Mouse (Mus musculus) heart, postnatal 0 days (tissue): ENCODE measurements around the gene Gm10271. TPM values are rescaled to one million over a fixed set of nuclear protein-coding genes. Genes with fewer than 3 reads are reported as not detected.

Experiments
- ATAC-seq: fragments of 200-750 bp; cut with Nextera tagmentation; 2 replicates; pipeline ENCODE4 v1.8.0; 2017; ENCODE audit warnings: low read depth, moderate number of reproducible peaks, moderate library complexity; ENCODE audit not compliant: insufficient read depth
- DNase-seq: peaks from one replicate; pipeline ENCODE4 v3.0.0-alpha.2; 2016; ENCODE audit warnings: low spot score
- H3K27ac ChIP-seq: fragments of 300-500 bp; sonication (generic); 2 replicates; pipeline ENCODE4 v1.5.1; 2014; ENCODE audit warnings: low read depth, mild to moderate bottlenecking
- H3K27me3 ChIP-seq: fragments of 300-500 bp; sonication (generic); 2 replicates; pipeline ENCODE4 v1.6.1; 2014; ENCODE audit warnings: low read length, mixed read lengths; ENCODE audit not compliant: control insufficient read depth, insufficient read depth
- H3K36me3 ChIP-seq: fragments of 300-500 bp; sonication (generic); replicated peaks from 2 replicates; pipeline ENCODE4 v1.6.1; 2014; ENCODE audit warnings: low read length, mixed read lengths; ENCODE audit not compliant: control insufficient read depth, insufficient read depth
- H3K4me1 ChIP-seq: fragments of 300-500 bp; sonication (generic); 2 replicates; pipeline ENCODE4 v1.6.1; 2014; ENCODE audit warnings: antibody characterized with exemption; ENCODE audit not compliant: control insufficient read depth, insufficient read depth
- H3K4me2 ChIP-seq: fragments of 300-500 bp; sonication (generic); 2 replicates; pipeline ENCODE4 v1.6.1; 2014; ENCODE audit warnings: low read depth, mild to moderate bottlenecking, low read length, moderate library complexity
- H3K4me3 ChIP-seq: fragments of 300-500 bp; sonication (generic); 2 replicates; pipeline ENCODE4 v1.5.1; 2014; ENCODE audit warnings: low read depth, low read length
- H3K9ac ChIP-seq: fragments of 300-500 bp; sonication (generic); replicated peaks from 2 replicates; pipeline ENCODE4 v1.6.1; 2014; ENCODE audit warnings: low read depth, low read length, mixed read lengths
- H3K9me3 ChIP-seq: fragments of 300-500 bp; sonication (generic); replicated peaks from 2 replicates; pipeline ENCODE4 v1.6.1; 2016; ENCODE audit warnings: low read length; ENCODE audit not compliant: control insufficient read depth
- CTCF ChIP-seq: IDR thresholded peaks from 2 replicates; pipeline ENCODE4 v1.5.1; 2016; ENCODE audit warnings: antibody characterized with exemption, control low read depth, low read depth
- EP300 ChIP-seq: IDR thresholded peaks from 2 replicates; pipeline ENCODE4 v1.6.1; 2016; ENCODE audit warnings: antibody characterized with exemption, low read depth
- WGBS: fragments of 180-500 bp; shearing (Covaris S2); extraction: QIAGEN DNeasy Blood & Tissue Kit; methylation state at CpG from one replicate; pipeline ENCODE4 v1.1.7; 2014; 5-methylcytosine and 5-hydroxymethylcytosine counted together
- polyA plus RNA-seq: library from polyadenylated mRNA; unstranded; fragments of >200 nt; fragmentation: Nextera tagmentation; extraction: Ambion mirVana; gene quantifications from 2 replicates; pipeline ENCODE4 v1.2.1, GENCODE M21; 2015
- total RNA-seq: library from RNA; depleted of rRNA; stranded (reverse); fragments of >200 nt; gene quantifications from 2 replicates; pipeline ENCODE4 v1.2.3, GENCODE M21; 2014; ENCODE audit warnings: low replicate concordance

The Gm10271 gene
- total and polyA plus RNA-seq, 2 experiments from 2014 or later = not detected

DNA sequence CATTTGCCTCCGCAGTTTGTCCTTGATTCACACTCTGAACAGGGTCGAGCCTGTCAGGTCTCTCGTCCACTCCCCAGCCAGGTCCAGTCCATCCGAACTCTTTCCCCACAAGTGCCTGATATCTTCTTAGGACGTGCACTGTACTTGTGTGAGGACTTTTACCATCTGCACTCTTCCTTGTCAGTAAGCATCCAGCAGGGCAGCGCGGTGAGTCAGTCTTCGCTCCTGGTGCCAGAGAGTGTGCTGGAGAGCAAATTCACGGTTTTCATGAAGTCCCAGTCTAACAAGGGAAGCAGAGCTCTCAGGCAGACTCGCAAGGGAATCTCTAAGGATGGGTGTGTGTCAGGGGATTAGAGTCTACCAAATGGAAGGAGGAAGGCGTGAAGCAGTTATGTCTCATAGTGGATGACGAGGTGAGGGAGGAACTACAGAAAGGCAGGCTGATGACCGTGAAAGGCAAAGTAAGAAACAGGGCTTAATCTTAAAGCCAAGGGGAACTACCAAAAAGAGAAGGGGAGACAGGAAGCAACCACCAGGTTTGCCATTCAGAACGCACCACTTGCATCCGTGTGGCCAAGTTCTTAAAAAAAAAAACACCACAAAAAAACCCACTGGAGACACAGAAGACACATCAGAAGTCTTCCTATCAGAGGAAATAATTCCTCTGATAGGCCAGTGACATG lies 40.8 kb downstream of the Gm10271 start:
- Histone ChIP-seq H3K4me1 (peaks cover 3% of the 10 kb centered on the region; the same call in 1 of the 2 replicates), H3K36me3 (peaks cover 66% of the 10 kb centered on the region), H3K9ac (no peak overlapping the region), H3K27ac (no peak overlapping the region), H3K9me3 (no peaks in the 10 kb centered on the region), H3K4me3 (no peak overlapping the region), H3K4me2 (no peak overlapping the region), H3K27me3 (no peaks in the 10 kb centered on the region)
- no peak for ATAC-seq
- 73% methylated on average over 15 of the region's 15 CpGs for WGBS
- TF ChIP-seq EP300 (no peak), CTCF (no peak)
- no peak for DNase-seq

GRCm38 (mm10) chr10:116930936-116931335 lies 41.5 kb downstream of the Gm10271 start:
- no peak overlapping the region for H3K4me2 ChIP-seq
- 46% methylated on average over 6 of the region's 7 CpGs for WGBS
- H3K9ac ChIP-seq = no peak overlapping the region
- H3K27ac ChIP-seq = no peak overlapping the region
- ATAC-seq (no peak), DNase-seq (no peak)
- TF ChIP-seq EP300 (no peak), CTCF (no peak)
- H3K4me1 ChIP-seq = peaks cover 3% of the 10 kb centered on the region; the same call in 1 of the 2 replicates
- H3K27me3 ChIP-seq = no peaks in the 10 kb centered on the region
- no peaks in the 10 kb centered on the region for H3K9me3 ChIP-seq
- H3K36me3 ChIP-seq = peaks cover 66% of the 10 kb centered on the region
- no peak overlapping the region for H3K4me3 ChIP-seq

- Histone ChIP-seq H3K9me3 (no peaks in the 10 kb centered on the region), H3K36me3 (peaks cover 66% of the 10 kb centered on the region), H3K4me2 (no peak overlapping the region), H3K27ac (no peak overlapping the region), H3K9ac (no peak overlapping the region), H3K27me3 (no peaks in the 10 kb centered on the region), H3K4me1 (peaks cover 3% of the 10 kb centered on the region; the same call in 1 of the 2 replicates), H3K4me3 (no peak overlapping the region)
- TF ChIP-seq EP300 (no peak), CTCF (no peak)
- ATAC-seq = no peak
- no peak for DNase-seq
- WGBS = 48% methylated on average over 7 of the region's 7 CpGs
Measured at GRCm38 (mm10) chr10:116930506-116930905, 41.9 kb downstream of the Gm10271 start.

- ATAC-seq (no peak), DNase-seq (no peak)
- Histone ChIP-seq H3K4me1 (peaks cover 3% of the 10 kb centered on the region; the same call in 1 of the 2 replicates), H3K27me3 (no peaks in the 10 kb centered on the region), H3K4me3 (no peak overlapping the region), H3K4me2 (no peak overlapping the region), H3K9ac (no peak overlapping the region), H3K36me3 (peaks cover 67% of the 10 kb centered on the region), H3K9me3 (no peaks in the 10 kb centered on the region), H3K27ac (no peak overlapping the region)
- WGBS = 70% methylated on average over 3 of the region's 3 CpGs
- TF ChIP-seq CTCF (no peak), EP300 (no peak)
Measured at GRCm38 (mm10) chr10:116928826-116929225, 43.6 kb downstream of the Gm10271 start.

DNA sequence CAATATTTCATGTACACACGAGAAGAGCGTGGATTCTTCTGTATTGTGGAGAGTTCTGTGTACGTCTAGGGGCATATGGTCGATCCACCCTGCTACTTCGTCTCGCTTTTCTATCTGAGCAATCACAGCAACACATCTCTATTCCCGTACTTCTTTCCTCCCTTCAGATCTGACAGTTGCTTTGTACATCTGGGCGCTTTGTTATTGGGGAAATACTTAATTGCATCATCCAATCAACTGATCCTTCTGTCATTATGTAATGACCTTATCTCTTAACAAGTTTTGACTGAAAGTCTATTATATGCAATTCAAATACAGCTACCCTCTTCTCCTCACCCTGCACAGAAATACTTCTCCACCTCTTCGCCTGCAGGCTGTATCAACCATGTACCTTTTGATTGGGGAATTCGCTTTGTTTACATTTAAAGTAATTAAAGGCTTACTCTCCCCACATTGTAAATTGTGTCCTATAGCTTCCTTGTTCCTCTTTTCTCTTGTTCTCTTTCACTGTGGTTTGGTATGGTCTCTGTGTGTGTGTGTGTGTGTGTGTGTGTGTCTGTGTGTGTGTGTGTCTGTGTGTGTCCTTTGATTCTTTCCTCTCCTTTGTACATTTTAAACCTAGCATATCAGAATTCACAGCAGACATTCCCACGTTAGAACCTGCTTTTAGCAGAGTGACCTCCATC lies 45.8 kb downstream of the Gm10271 start:
- WGBS = 90% methylated on average over 11 of the region's 11 CpGs

More for the DNA sequence above, 45.8 kb downstream of the Gm10271 start:
- H3K27me3 ChIP-seq = no peaks in the 10 kb centered on the region
- no peak overlapping the region for H3K4me2 ChIP-seq
- DNase-seq (no peak), ATAC-seq (no peak)
- no peaks in the 10 kb centered on the region for H3K9me3 ChIP-seq
- no peak overlapping the region for H3K27ac ChIP-seq
- H3K4me3 ChIP-seq = no peak overlapping the region
- peaks cover 3% of the 10 kb centered on the region; the same call in 1 of the 2 replicates for H3K4me1 ChIP-seq
- H3K36me3 ChIP-seq = peaks cover 71% of the 10 kb centered on the region
- no peak overlapping the region for H3K9ac ChIP-seq
- TF ChIP-seq CTCF (no peak), EP300 (no peak)
